Mouse (Mus musculus): ENCODE results near the gene Ddx54.

Ddx54 gene

DNA sequence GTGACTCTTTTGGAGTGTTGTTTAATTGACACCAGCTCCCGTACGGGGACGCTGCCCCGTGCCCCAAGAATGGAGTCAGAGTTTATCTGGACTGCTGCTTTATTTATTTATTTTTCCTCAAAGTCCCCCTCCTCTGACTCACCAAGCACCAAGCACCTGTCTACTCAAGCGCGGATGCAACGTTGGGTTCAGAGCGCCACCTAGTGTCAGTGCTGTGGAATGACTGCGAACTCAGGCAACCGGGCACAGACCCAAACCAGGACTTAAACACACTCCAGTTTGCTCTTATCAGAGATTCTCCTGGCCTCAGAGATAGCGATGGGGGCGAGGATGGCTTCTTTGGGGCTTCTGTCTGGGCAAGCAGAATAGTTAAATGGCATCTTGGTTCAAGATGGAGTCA is 61.1 kb downstream of the Ddx54 start:
- CTCF ChIA-PET: interaction anchor here (0.5 to 0.8 kb wide), 2 partner anchors 13 to 54 kb away, joined by 3 to 14 read pairs; no protein-coding TSS in a partner anchor

DNA sequence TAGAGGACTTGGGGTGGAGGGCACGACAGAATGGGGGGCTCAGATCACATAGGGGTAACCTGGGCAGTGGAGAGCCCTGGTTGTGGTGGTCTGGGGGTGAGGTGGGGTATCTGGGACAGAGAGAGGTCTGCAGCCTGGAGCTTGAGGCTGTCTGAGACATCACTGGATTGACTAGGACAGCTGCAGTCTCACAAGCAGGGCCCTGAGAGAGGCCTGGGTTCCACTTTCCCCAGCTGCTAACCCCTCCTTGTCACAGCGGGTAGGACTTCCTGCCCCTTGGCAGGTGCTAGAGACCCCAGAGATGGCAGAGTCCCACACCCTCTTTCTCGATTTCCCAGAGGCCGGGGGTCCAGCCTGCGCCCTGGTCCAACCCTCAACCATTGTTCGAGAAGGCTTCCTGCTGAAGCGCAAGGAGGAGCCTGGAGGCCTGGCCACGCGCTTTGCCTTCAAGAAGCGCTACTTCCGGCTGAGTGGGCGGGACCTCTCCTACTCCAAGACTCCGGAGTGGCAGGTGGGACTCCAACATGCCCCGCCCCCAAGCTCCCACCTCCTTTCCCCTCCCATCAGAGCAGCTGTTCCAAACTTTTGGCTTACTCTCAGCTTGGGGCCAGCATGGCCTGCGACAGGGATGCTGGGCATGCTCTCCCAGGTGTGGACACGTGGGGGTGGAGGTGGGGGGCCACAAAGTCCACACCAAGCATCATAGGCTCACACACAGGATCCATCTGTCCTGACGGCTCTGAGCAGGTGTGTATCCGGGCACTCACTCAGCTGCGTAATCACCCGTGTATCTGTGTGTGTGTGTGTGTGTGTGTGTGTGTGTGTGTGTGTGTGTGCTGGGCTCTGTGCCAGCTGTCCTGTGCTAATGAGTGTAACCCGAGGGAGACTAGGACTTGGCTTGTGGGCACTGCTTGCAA is 61.9 kb downstream of the Ddx54 start:
- CTCF ChIA-PET: interaction anchor here (0.8 to 1.0 kb wide), 4 partner anchors 11 to 69 kb away, joined by 3 to 4 read pairs (median 4); no protein-coding TSS in a partner anchor

DNA sequence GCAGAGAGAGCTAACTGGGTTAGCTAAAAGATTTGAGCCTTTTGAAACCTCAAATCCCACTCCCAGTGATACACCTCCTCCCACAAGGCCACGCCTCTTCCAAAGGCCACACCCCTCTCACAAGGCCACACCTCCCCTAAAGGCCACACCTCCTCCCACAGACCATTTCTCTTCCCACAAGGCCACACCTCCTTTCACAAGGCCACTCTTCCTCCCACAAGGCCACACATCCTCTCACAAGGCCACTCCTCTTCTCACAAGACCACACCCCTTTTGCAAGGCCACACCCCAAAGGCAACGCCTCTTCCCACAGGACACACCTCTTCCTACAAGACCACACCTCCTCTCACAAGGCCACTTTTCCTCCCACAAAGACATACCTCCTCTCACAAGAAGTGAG is 65.0 kb downstream of the Ddx54 start:
- CTCF ChIA-PET: interaction anchor here (0.6 to 3.4 kb wide), 5 partner anchors 10 to 60 kb away, joined by 3 to 15 read pairs (median 5); no protein-coding TSS in a partner anchor
